Mouse (Mus musculus) liver, embryonic 14.5 days (tissue): Measurements from ENCODE around the gene Gucd1. TPM values are rescaled to one million over a fixed set of nuclear protein-coding genes. Genes with fewer than 3 reads are reported as not detected.

ENCODE experiments used
- ATAC-seq: fragments of 200-750 bp; cut with Nextera tagmentation; 2 replicates; pipeline ENCODE4 v1.8.0; 2017; ENCODE audit warnings: moderate number of reproducible peaks, mild to moderate bottlenecking, moderate library complexity; ENCODE audit not compliant: insufficient read depth
- DNase-seq, 3 experiments: peaks; one replicate each; pipeline ENCODE4 v3.0.0-alpha.2; 2012 to 2013; ENCODE audit warnings: low read depth in 3 of 3, low spot score in 3 of 3
- H3K27ac ChIP-seq: fragments of 300-500 bp; sonication (generic); 2 replicates; pipeline ENCODE4 v1.5.1; 2014; ENCODE audit warnings: moderate library complexity, mild to moderate bottlenecking, control low read depth, inconsistent platforms
- H3K27me3 ChIP-seq: fragments of 300-500 bp; sonication (generic); 2 replicates; pipeline ENCODE4 v1.6.1; 2014; ENCODE audit warnings: mild to moderate bottlenecking, low read length, moderate library complexity; ENCODE audit not compliant: control insufficient read depth, insufficient read depth
- H3K36me3 ChIP-seq: fragments of 300-500 bp; sonication (generic); replicated peaks from 2 replicates; pipeline ENCODE4 v1.6.1; 2014; ENCODE audit warnings: low read depth; ENCODE audit not compliant: control insufficient read depth, insufficient read depth
- H3K4me1 ChIP-seq, 2 experiments: fragments of 200-500 bp in 1 of 2; fragments of 300-500 bp in 1 of 2; sonication (generic) in 1 of 2; replicated peaks; 2 replicates each; pipeline ENCODE4 v1.6.1; 2012 to 2014; ENCODE audit warnings: antibody characterized with exemption in 1 of 2, inconsistent platforms in 1 of 2, low read length in 1 of 2; ENCODE audit not compliant: control insufficient read depth in 2 of 2, insufficient read depth in 2 of 2
- H3K4me2 ChIP-seq: fragments of 300-500 bp; sonication (generic); 2 replicates; pipeline ENCODE4 v1.6.1; 2014; ENCODE audit warnings: low read depth, mild to moderate bottlenecking, control low read depth, moderate library complexity
- H3K4me3 ChIP-seq, 2 experiments: fragments of 200-500 bp in 1 of 2; fragments of 300-500 bp in 1 of 2; sonication (generic) in 1 of 2; 2 replicates each; pipeline ENCODE4 v1.5.1; 2012 to 2014; ENCODE audit warnings: low read depth in 2 of 2, low read length in 2 of 2, mild to moderate bottlenecking in 2 of 2, control low read depth in 1 of 2, inconsistent platforms in 1 of 2, moderate library complexity in 1 of 2; ENCODE audit not compliant: insufficient read depth in 1 of 2
- H3K9ac ChIP-seq: fragments of 300-500 bp; sonication (generic); replicated peaks from 2 replicates; pipeline ENCODE4 v1.6.1; 2014; ENCODE audit warnings: mild to moderate bottlenecking, control low read depth, moderate library complexity
- H3K9me3 ChIP-seq: fragments of 300-500 bp; sonication (generic); 2 replicates; pipeline ENCODE4 v1.6.1; 2016; ENCODE audit warnings: low read length, mixed read lengths; ENCODE audit not compliant: control insufficient read depth
- CTCF ChIP-seq: IDR thresholded peaks from 2 replicates; pipeline ENCODE4 v1.5.1; 2016; ENCODE audit warnings: antibody characterized with exemption, low read depth, control low read depth
- EP300 ChIP-seq: IDR thresholded peaks from 2 replicates; pipeline ENCODE4 v1.6.1; 2016; ENCODE audit warnings: antibody characterized with exemption, low read depth
- WGBS: fragments of 180-500 bp; shearing (Covaris S2); extraction: QIAGEN DNeasy Blood & Tissue Kit; methylation state at CpG from one replicate; pipeline ENCODE4 v1.1.7; 2014; ENCODE audit not compliant: insufficient replicate concordance; 5-methylcytosine and 5-hydroxymethylcytosine counted together
- polyA plus RNA-seq, 2 experiments: library from polyadenylated mRNA; depleted of rRNA in 1 of 2; stranded (reverse) in 1 of 2; unstranded in 1 of 2; fragments of >200 nt; fragmentation: Nextera tagmentation in 1 of 2; extraction: Ambion mirVana in 1 of 2; gene quantifications; 2 replicates each; pipeline versions ENCODE4 v1.2.1 to v1.2.3; 2012 to 2014

The Gucd1 gene
- polyA plus RNA-seq, 2 experiments: 37.3 to 58.5 TPM

- DNase-seq: no peak
Measured at GRCm38 (mm10) chr10:75552701-75553450, 35.1 kb upstream of the Gucd1 start.

GRCm38 (mm10) chr10:75552106-75552505 is 34.3 kb upstream of the Gucd1 start:
- H3K4me2 ChIP-seq: no peak overlapping the region
- TF ChIP-seq CTCF: no peak
- TF ChIP-seq EP300: no peak
- no peak overlapping the region for H3K27ac ChIP-seq
- peaks cover 0 to 4% of the 10 kb centered on the region in 2 experiments; a peak in 1 of 4 replicates for H3K4me1 ChIP-seq
- 30% methylated on average over 2 of the region's 2 CpGs for WGBS
- H3K36me3 ChIP-seq: no peaks in the 10 kb centered on the region
- DNase-seq: no peak
- no peaks in the 10 kb centered on the region for H3K9me3 ChIP-seq
- no peak for ATAC-seq
- H3K4me3 ChIP-seq: no peak overlapping the region
- H3K27me3 ChIP-seq: no peaks in the 10 kb centered on the region
- no peak overlapping the region for H3K9ac ChIP-seq

More at GRCm38 (mm10) chr10:75552701-75553450, 35.1 kb upstream of the Gucd1 start:
- Histone ChIP-seq H3K4me1 (peaks cover 0 to 4% of the 10 kb centered on the region in 2 experiments; a peak in 1 of 4 replicates), H3K4me2 (no peak overlapping the region), H3K36me3 (no peaks in the 10 kb centered on the region), H3K27ac (no peak overlapping the region), H3K27me3 (no peaks in the 10 kb centered on the region), H3K4me3 (no peak overlapping the region), H3K9ac (no peak overlapping the region), H3K9me3 (no peaks in the 10 kb centered on the region)
- TF ChIP-seq CTCF (no peak), EP300 (no peak)
- no peak for ATAC-seq
- WGBS: 66% methylated on average over 13 of the region's 13 CpGs

GRCm38 (mm10) chr10:75551175-75551574 is 33.4 kb upstream of the Gucd1 start:
- H3K4me3 ChIP-seq: no peak overlapping the region
- H3K27ac ChIP-seq: no peak overlapping the region
- H3K27me3 ChIP-seq: no peaks in the 10 kb centered on the region
- H3K4me2 ChIP-seq: no peak overlapping the region
- H3K9me3 ChIP-seq: no peaks in the 10 kb centered on the region
- H3K4me1 ChIP-seq: peaks cover 0 to 4% of the 10 kb centered on the region in 2 experiments; a peak in 1 of 4 replicates
- H3K9ac ChIP-seq: no peak overlapping the region
- 19% methylated on average over 12 of the region's 12 CpGs for WGBS
- H3K36me3 ChIP-seq: no peaks in the 10 kb centered on the region
- no peak for DNase-seq
- ATAC-seq: no peak
- TF ChIP-seq CTCF (no peak), EP300 (no peak)

GRCm38 (mm10) chr10:75549886-75550285 is 32.1 kb upstream of the Gucd1 start:
- TF ChIP-seq CTCF: no peak
- no peak for TF ChIP-seq EP300
- Histone ChIP-seq H3K4me1 (peaks cover 0 to 4% of the 10 kb centered on the region in 2 experiments; a peak in 1 of 4 replicates), H3K27ac (no peak overlapping the region), H3K36me3 (no peaks in the 10 kb centered on the region), H3K27me3 (no peaks in the 10 kb centered on the region), H3K4me2 (no peak overlapping the region), H3K9ac (no peak overlapping the region), H3K9me3 (no peaks in the 10 kb centered on the region), H3K4me3 (no peak overlapping the region)
- DNase-seq: no peak
- ATAC-seq: no peak
- WGBS: 48% methylated on average over 7 of the region's 7 CpGs

GRCm38 (mm10) chr10:75548486-75548885 is 30.7 kb upstream of the Gucd1 start:
- H3K27ac ChIP-seq: no peak overlapping the region
- H3K4me3 ChIP-seq: no peak overlapping the region
- no peak for DNase-seq
- H3K27me3 ChIP-seq: no peaks in the 10 kb centered on the region
- 62% methylated on average over 14 of the region's 14 CpGs for WGBS
- no peaks in the 10 kb centered on the region for H3K9me3 ChIP-seq
- H3K9ac ChIP-seq: no peak overlapping the region
- ATAC-seq: no peak
- no peaks in the 10 kb centered on the region for H3K36me3 ChIP-seq
- no peak overlapping the region for H3K4me2 ChIP-seq
- peaks cover 0 to 4% of the 10 kb centered on the region in 2 experiments; a peak in 1 of 4 replicates for H3K4me1 ChIP-seq
- no peak for TF ChIP-seq EP300
- no peak for TF ChIP-seq CTCF
